Mouse (Mus musculus) heart, embryonic 11.5 days (tissue): Measurements from ENCODE around the gene Cacna1s. TPM values are rescaled to one million over a fixed set of nuclear protein-coding genes. Genes with fewer than 3 reads are reported as not detected.

Source experiments
- polyA plus RNA-seq: library from polyadenylated mRNA; unstranded; fragments of >200 nt; fragmentation: Nextera tagmentation; extraction: Ambion mirVana; gene quantifications from 2 replicates; pipeline ENCODE4 v1.2.1, GENCODE M21; 2014

The Cacna1s gene
- polyA plus RNA-seq, 1 experiment from 2014 or later: 0.79 TPM

Other genes starting within 250 kb of the Cacna1s start
- gene Lad1, start 234.2 kb upstream of the Cacna1s start, polyA plus RNA-seq: 2.3 and 3.1 TPM in 2 replicates
- gene Tnnt2, start 216.4 kb upstream of the Cacna1s start, polyA plus RNA-seq: 3,916 and 3,947 TPM in 2 replicates
- gene Pkp1, start 133.5 kb upstream of the Cacna1s start, polyA plus RNA-seq: 0.03 TPM in 1 of 2 replicates, not detected in the other
- gene Igfn1, start 46.4 kb upstream of the Cacna1s start, polyA plus RNA-seq: 0.04 TPM in 1 of 2 replicates, not detected in the other
- gene Tmem9, start 44.6 kb upstream of the Cacna1s start, polyA plus RNA-seq: 65.0 and 106 TPM in 2 replicates
- 0.44 TPM in 1 of 2 replicates, not detected in the other for gene Ascl5, start 1.9 kb upstream of the Cacna1s start, polyA plus RNA-seq
- gene Kif21b, start 78.6 kb downstream of the Cacna1s start, polyA plus RNA-seq: 3.9 TPM in 2 replicates
- gene Mroh3, start 160.1 kb downstream of the Cacna1s start, polyA plus RNA-seq: not detected in 2 replicates
- gene Inava, start 181.5 kb downstream of the Cacna1s start, polyA plus RNA-seq: 2.0 and 2.1 TPM in 2 replicates
- not detected in 2 replicates for gene Gpr25, start 208.1 kb downstream of the Cacna1s start, polyA plus RNA-seq